Mouse (Mus musculus): ENCODE measurements around the gene Tmsb15b1. TPM values are rescaled to one million over a fixed set of nuclear protein-coding genes. Genes with fewer than 3 reads are reported as not detected.

Gene Tmsb15b1
- total RNA-seq, 2 experiments from 2014 or later = 5.1 to 9.4 TPM

Other genes starting within 250 kb of the Tmsb15b1 start
- gene Morf4l2, start 233.2 kb downstream of the Tmsb15b1 start, total RNA-seq (2021) = 100 to 1,000 TPM; 354 to 367 TPM
- gene Glra4, start 196.7 kb downstream of the Tmsb15b1 start, total RNA-seq (2021) = not detected
- 10 to 100 TPM; 20.0 to 20.7 TPM for gene Plp1, start 154.2 kb downstream of the Tmsb15b1 start, total RNA-seq (2021)
- gene Rab9b, start 108.1 kb downstream of the Tmsb15b1 start, total RNA-seq (2021) = under 1 TPM; 0.84 to 0.90 TPM
- gene H2bfm, start 49.5 kb downstream of the Tmsb15b1 start, total RNA-seq (2021) = not detected
- gene Tmsb15b2, start 1.4 kb downstream of the Tmsb15b1 start, total RNA-seq (2021) = 10 to 100 TPM; 25.1 to 35.1 TPM
- 1 to 10 TPM in 1 of 2 experiments, under 1 TPM in 1; 0.54 to 1.1 TPM for gene Tmsb15l, start within 50 bp of the Tmsb15b1 start, total RNA-seq (2021)
- gene Zcchc18, start 16.3 kb upstream of the Tmsb15b1 start, total RNA-seq (2021) = 10 to 100 TPM; 17.9 to 20.8 TPM
- gene Slc25a53, start 61.4 kb upstream of the Tmsb15b1 start, total RNA-seq (2021) = 10 to 100 TPM; 11.6 to 23.3 TPM
- 10 to 100 TPM in 1 of 2 experiments, 1 to 10 TPM in 1; 9.3 to 10.4 TPM for gene Fam199x, start 72.7 kb upstream of the Tmsb15b1 start, total RNA-seq (2021)
- gene Esx1, start 145.2 kb upstream of the Tmsb15b1 start, total RNA-seq (2021) = not detected

Data from adrenal gland, postnatal 4 days (tissue).